16 mouse cellular contexts compared by ENCODE assay signal in genomic region chr3:52003663-52004062, GRCm38 (mm10).
"Had no signal": no experiment of that assay in that cellular context is flagged by ENCODE, and none has a peak within 500 bp of the region (broad histone marks: within the 10 kb centered on the region; RNA-seq: fewer than 3 reads in every experiment).

No protein-coding gene starts in this region.

- H3K4me3 ChIP-seq: neural tube, embryonic 12.5 days; neural tube, embryonic 13.5 days; neural tube, embryonic 15.5 days; stomach, embryonic 15.5 days had no signal

- DNase-seq: retina, postnatal 1 day; right cerebral cortex, adult 18-20 months; right cerebral cortex, postnatal 14 days; right cerebral cortex, postnatal 25 days; right cerebral cortex, postnatal 4 days; spleen, adult 18-20 months; thymus, adult 18-20 months; thymus, adult 2 months; thymus, postnatal 14 days; thymus, postnatal 25 days; thymus, postnatal 36 days; thymus, postnatal 4 days had no signal

- H3K9me3 ChIP-seq: neural tube, embryonic 12.5 days; neural tube, embryonic 13.5 days; neural tube, embryonic 15.5 days; stomach, embryonic 15.5 days had no signal

- H3K9ac ChIP-seq: neural tube, embryonic 12.5 days; neural tube, embryonic 13.5 days; neural tube, embryonic 15.5 days; stomach, embryonic 15.5 days had no signal

- H3K4me2 ChIP-seq: neural tube, embryonic 12.5 days; neural tube, embryonic 13.5 days; neural tube, embryonic 15.5 days; stomach, embryonic 15.5 days had no signal

- H3K27me3 ChIP-seq: neural tube, embryonic 12.5 days; neural tube, embryonic 13.5 days; neural tube, embryonic 15.5 days; stomach, embryonic 15.5 days had no signal

- H3K36me3 ChIP-seq: neural tube, embryonic 12.5 days; neural tube, embryonic 13.5 days; neural tube, embryonic 15.5 days; stomach, embryonic 15.5 days had no signal

- H3K27ac ChIP-seq: neural tube, embryonic 12.5 days; neural tube, embryonic 13.5 days; neural tube, embryonic 15.5 days; stomach, embryonic 15.5 days had no signal
